Mouse (Mus musculus): Measurements from ENCODE around the gene Retreg2.

- no peak for TF ChIP-seq POLR2A (IDR thresholded peaks at IDR 0.05; ENCODE audit: borderline replicate concordance, control insufficient read depth, low read depth, low read length)
- no peak for TF ChIP-seq CTCF (IDR thresholded peaks at IDR 0.05; ENCODE audit: control insufficient read depth, insufficient read depth, low read length)
Observed at GRCm38 (mm10) chr1:75148727-75149126, 6.1 kb downstream of the Retreg2 start.

Data from bone marrow, adult 2 months (tissue).